Mouse (Mus musculus): ENCODE data around the gene Elf5.

Gene Elf5

DNA sequence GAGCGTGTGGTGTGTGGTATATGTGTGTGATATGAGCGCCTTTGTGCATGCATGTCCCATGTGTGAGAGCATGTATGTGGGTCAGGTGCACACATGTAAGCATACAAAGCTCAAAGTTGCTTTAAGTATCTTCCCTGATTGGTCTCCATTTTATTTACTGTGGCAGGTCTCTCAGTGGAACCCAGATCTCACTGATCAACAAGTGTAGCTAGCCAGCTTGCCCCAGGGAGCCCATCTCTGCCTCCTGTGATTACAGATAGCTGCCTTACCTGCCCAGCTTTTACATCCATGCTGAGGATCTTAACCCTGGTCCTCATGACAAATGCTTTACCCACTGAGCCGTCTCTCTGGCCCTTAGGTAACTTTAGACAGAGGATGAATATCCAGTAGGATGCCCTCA is 66.8 kb downstream of the Elf5 start:
- no peak for DNase-seq

GRCm38 (mm10) chr2:103480240-103480639 is 68.8 kb downstream of the Elf5 start:
- DNase-seq, result no peak

- no peak for DNase-seq
Measured at GRCm38 (mm10) chr2:103480871-103481270, 69.4 kb downstream of the Elf5 start.

DNA sequence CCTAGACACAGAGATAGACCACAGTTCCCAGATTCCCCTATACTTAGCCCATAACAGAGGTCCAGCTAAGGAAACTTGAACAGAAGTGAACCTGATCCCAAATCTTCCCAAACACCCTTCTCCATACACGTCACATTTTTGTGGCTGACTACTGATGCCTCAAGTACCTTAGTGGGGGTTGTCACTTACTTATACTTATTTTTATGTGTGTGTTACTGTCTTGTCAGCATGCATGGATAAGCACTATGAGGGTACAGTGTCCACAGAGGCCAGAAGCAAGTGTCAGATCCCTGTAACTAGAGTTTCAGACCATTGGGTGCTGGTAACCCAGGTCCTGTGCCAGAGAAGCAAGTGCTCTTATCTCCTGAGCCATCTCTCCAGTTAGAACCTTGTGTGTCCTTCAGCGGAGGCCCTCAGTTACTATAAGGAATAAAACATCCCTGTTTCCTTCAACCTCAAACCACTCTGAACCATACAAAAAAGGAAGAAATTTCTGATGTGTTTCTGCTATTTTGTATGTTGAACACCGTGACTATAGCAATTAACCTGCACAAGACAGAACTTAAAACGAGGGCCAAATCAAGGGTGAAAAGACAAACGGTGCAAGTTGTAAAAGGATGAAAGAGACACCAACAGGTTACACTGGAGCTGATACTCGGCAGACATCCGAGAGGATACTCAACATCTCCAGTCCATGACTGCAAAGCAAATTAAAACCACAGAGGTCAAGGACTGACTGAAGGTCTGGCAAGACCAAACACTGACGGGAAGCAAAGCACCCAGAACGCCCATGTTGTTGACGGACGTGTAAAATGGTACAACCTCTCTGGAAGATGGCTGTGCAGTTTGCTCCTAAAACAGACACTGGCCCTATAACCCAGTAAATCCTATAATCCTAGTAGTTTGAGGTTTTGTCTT is 70.1 kb downstream of the Elf5 start:
- no peak for DNase-seq

- DNase-seq, result no peak
Measured at GRCm38 (mm10) chr2:103483289-103483985, 71.9 kb downstream of the Elf5 start.

DNA sequence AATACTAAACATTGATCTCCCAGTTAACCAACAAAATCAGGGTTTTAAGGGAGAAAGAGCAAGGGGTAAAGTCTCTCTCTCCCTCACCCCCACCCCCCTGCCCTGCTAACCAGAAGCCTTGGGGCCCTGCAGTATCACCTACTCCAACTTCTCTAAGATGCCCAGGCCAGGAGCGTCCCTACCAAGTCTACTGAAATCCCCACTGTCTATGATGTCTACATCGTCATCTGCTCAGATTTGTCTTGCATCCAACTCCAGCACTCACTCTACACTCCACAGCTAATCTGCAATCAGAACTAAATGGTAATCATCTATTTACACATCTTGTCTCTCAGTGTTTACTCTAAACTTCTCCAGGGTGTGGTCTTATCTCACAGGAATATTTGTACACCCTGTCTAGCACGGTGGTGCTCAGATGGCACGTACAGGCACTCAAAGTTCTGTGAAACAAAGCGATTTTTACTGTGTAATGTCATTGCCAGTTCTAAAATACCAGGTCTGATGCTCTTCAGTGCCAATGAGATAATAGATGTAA is 72.6 kb downstream of the Elf5 start:
- no peak for DNase-seq

GRCm38 (mm10) chr2:103484617-103485401 is 73.3 kb downstream of the Elf5 start, which contains the start of gene Cat:
Gene Cat, minus strand, starts transcription at chr2:103485160.
- DNase-seq, result peak; percentile 95

GRCm38 (mm10) chr2:103492526-103492925 is 81.0 kb downstream of the Elf5 start:
- DNase-seq, result no peak

DNA sequence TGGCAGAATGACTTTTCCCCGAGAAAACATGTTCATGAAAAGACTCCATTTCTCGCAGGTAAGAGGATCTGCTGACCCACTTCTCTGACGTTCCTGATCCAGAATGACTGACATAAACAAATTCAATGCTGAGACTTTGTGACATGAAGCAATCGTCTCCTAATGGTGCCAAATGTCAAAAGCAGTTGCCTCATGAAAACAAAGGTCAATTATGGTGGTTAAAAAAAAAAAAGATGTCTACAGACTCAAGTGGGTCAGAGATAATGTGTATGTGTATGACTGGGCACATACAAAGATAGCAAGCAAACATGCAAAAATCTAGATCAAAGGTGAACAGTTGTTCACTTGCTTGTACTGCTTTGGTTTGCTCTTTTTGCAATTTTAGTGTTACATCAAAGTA is 82.3 kb downstream of the Elf5 start:
- no peak for DNase-seq

- peak; percentile 17 for DNase-seq
Measured at GRCm38 (mm10) chr2:103495633-103496418, 84.3 kb downstream of the Elf5 start.
